Mouse (Mus musculus) spleen, adult 2 months (tissue): ENCODE measurements around the gene Coa6. TPM values are rescaled to one million over a fixed set of nuclear protein-coding genes. Genes with fewer than 3 reads are reported as not detected.
A peak's percentile ranks its signal among the peaks of the same experiment; 100 is the strongest.

ENCODE experiments used
- DNase-seq, 2 experiments: peaks; one replicate each; pipeline versions ENCODE4 v3.0.0 to v3.0.0-alpha.2; 2012 to 2021; ENCODE audit warnings: low spot score in 2 of 2, low read depth in 1 of 2
- H3K27ac ChIP-seq: fragments of 200-500 bp; 2 replicates; pipeline ENCODE4 v1.5.1; 2012; ENCODE audit warnings: low read length, inconsistent platforms; ENCODE audit not compliant: insufficient read depth
- H3K27me3 ChIP-seq: fragments of 200-500 bp; 2 replicates; pipeline ENCODE4 v1.6.1; 2012; ENCODE audit warnings: mild to moderate bottlenecking, moderate library complexity, low read length, inconsistent platforms; ENCODE audit not compliant: control insufficient read depth, insufficient read depth
- H3K36me3 ChIP-seq: fragments of 200-500 bp; 2 replicates; pipeline ENCODE4 v1.6.1; 2012; ENCODE audit warnings: mild to moderate bottlenecking, low read length, inconsistent platforms; ENCODE audit not compliant: control insufficient read depth, insufficient read depth
- H3K4me1 ChIP-seq: fragments of 200-500 bp; 2 replicates; pipeline ENCODE4 v1.6.1; 2011; ENCODE audit warnings: inconsistent platforms; ENCODE audit not compliant: control insufficient read depth, insufficient read depth, insufficient read length
- H3K4me3 ChIP-seq: fragments of 200-500 bp; 2 replicates; pipeline ENCODE4 v1.5.1; 2011; ENCODE audit warnings: mild to moderate bottlenecking, inconsistent platforms; ENCODE audit not compliant: insufficient read depth, insufficient read length; ENCODE audit errors: extremely low read depth
- CTCF ChIP-seq: fragments of 200-500 bp; IDR thresholded peaks from 2 replicates; pipeline ENCODE4 v1.5.1; 2011; ENCODE audit warnings: mild to moderate bottlenecking, inconsistent platforms; ENCODE audit not compliant: insufficient read depth, insufficient read length, insufficient replicate concordance; ENCODE audit errors: extremely low read depth
- POLR2A ChIP-seq: fragments of 200-500 bp; IDR thresholded peaks from 2 replicates; pipeline ENCODE4 v1.6.1; 2011; ENCODE audit warnings: low read depth, low read length, inconsistent platforms
- WGBS: fragments of 180-500 bp; shearing (Covaris S2); methylation state at CpG from one replicate; pipeline ENCODE4 v1.1.7; 2018; 5-methylcytosine and 5-hydroxymethylcytosine counted together
- polyA plus RNA-seq: library from polyadenylated mRNA; depleted of rRNA; stranded (reverse); fragments of >200 nt; gene quantifications from 2 replicates; pipeline ENCODE4 v1.2.3, GENCODE M21; 2012

The Coa6 gene
- polyA plus RNA-seq, 1 experiment = 25.6 TPM

- TF ChIP-seq CTCF (no peak), POLR2A (no peak)
- DNase-seq = no peak
- 14% methylated on average over 9 of the region's 9 CpGs for WGBS
- Histone ChIP-seq H3K27me3 (no peaks in the 10 kb centered on the region), H3K36me3 (peaks cover 13% of the 10 kb centered on the region), H3K27ac (no peak overlapping the region), H3K4me3 (peak overlapping the region; percentile 96), H3K4me1 (peaks cover 5% of the 10 kb centered on the region)
These were observed 595 bp downstream of the Coa6 start for GRCm38 (mm10) chr8:126422920-126423300.

GRCm38 (mm10) chr8:126424163-126424562 is 1.8 kb downstream of the Coa6 start:
- Histone ChIP-seq H3K36me3 (peaks cover 21% of the 10 kb centered on the region), H3K27me3 (no peaks in the 10 kb centered on the region), H3K27ac (no peak overlapping the region), H3K4me3 (no peak overlapping the region), H3K4me1 (peaks cover 5% of the 10 kb centered on the region)
- TF ChIP-seq CTCF (no peak), POLR2A (no peak)
- DNase-seq = no peak
- 92% methylated on average over 4 of the region's 4 CpGs for WGBS

- no peak overlapping the region for H3K4me3 ChIP-seq
- WGBS = 87% methylated on average over 1 of the region's 1 CpGs
- H3K4me1 ChIP-seq = peaks cover 5% of the 10 kb centered on the region
- H3K36me3 ChIP-seq = peaks cover 21% of the 10 kb centered on the region
- H3K27ac ChIP-seq = no peak overlapping the region
- H3K27me3 ChIP-seq = no peaks in the 10 kb centered on the region
- TF ChIP-seq POLR2A (no peak), CTCF (no peak)
- DNase-seq = no peak
These were observed 2.6 kb downstream of the Coa6 start for GRCm38 (mm10) chr8:126424946-126425345.

GRCm38 (mm10) chr8:126429635-126430034 is 7.3 kb downstream of the Coa6 start:
- Histone ChIP-seq H3K36me3 (peaks cover 24% of the 10 kb centered on the region), H3K4me1 (no peaks in the 10 kb centered on the region), H3K27me3 (no peaks in the 10 kb centered on the region), H3K4me3 (no peak overlapping the region), H3K27ac (no peak overlapping the region)
- 96% methylated on average over 5 of the region's 5 CpGs for whole genome bisulfite sequencing
- DNase-seq = no peak
- TF ChIP-seq CTCF (no peak), POLR2A (no peak)

GRCm38 (mm10) chr8:126433827-126434226 is 11.5 kb downstream of the Coa6 start:
- no peak overlapping the region for H3K27ac ChIP-seq
- no peaks in the 10 kb centered on the region for H3K27me3 ChIP-seq
- DNase-seq = no peak
- peaks cover 13% of the 10 kb centered on the region for H3K36me3 ChIP-seq
- H3K4me1 ChIP-seq = no peaks in the 10 kb centered on the region
- WGBS = 87% methylated on average over 7 of the region's 7 CpGs
- no peak for TF ChIP-seq CTCF
- no peak overlapping the region for H3K4me3 ChIP-seq

GRCm38 (mm10) chr8:126438937-126439336 is 16.6 kb downstream of the Coa6 start:
- 78% methylated on average over 2 of the region's 2 CpGs for WGBS

GRCm38 (mm10) chr8:126451158-126451557 is 28.8 kb downstream of the Coa6 start:
- WGBS = 92% methylated on average over 8 of the region's 8 CpGs
- peaks cover 42% of the 10 kb centered on the region for H3K36me3 ChIP-seq
- TF ChIP-seq POLR2A (no peak), CTCF (no peak)
- H3K27me3 ChIP-seq = no peaks in the 10 kb centered on the region
- DNase-seq = no peak
- no peak overlapping the region for H3K4me3 ChIP-seq
- H3K27ac ChIP-seq = no peak overlapping the region
- H3K4me1 ChIP-seq = no peaks in the 10 kb centered on the region

More at GRCm38 (mm10) chr8:126438937-126439336, 16.6 kb downstream of the Coa6 start:
- no peak for DNase-seq
- no peak overlapping the region for H3K4me3 ChIP-seq
- peaks cover 16% of the 10 kb centered on the region for H3K36me3 ChIP-seq
- no peak overlapping the region for H3K27ac ChIP-seq
- H3K4me1 ChIP-seq = no peaks in the 10 kb centered on the region
- TF ChIP-seq CTCF = no peak
- TF ChIP-seq POLR2A = no peak
- no peaks in the 10 kb centered on the region for H3K27me3 ChIP-seq

GRCm38 (mm10) chr8:126455383-126455782 is 33.1 kb downstream of the Coa6 start:
- peaks cover 33% of the 10 kb centered on the region for H3K36me3 ChIP-seq
- DNase-seq = no peak
- H3K4me1 ChIP-seq = no peaks in the 10 kb centered on the region
- H3K4me3 ChIP-seq = no peak overlapping the region
- no peak overlapping the region for H3K27ac ChIP-seq
- H3K27me3 ChIP-seq = no peaks in the 10 kb centered on the region
- 90% methylated on average over 7 of the region's 7 CpGs for WGBS
- TF ChIP-seq POLR2A (no peak), CTCF (no peak)
